Mouse (Mus musculus) adrenal gland, postnatal 25 days (tissue): Measurements from ENCODE around the gene Sh3bp1. TPM values are rescaled to one million over a fixed set of nuclear protein-coding genes. Genes with fewer than 3 reads are reported as not detected.
"Not testable (repeated sequence)": the region's sequence is repeated elsewhere in the genome, so short reads cannot be mapped to it uniquely, and the experiment has no call there.

ENCODE experiments used
- DNase-seq: peaks from one replicate; pipeline ENCODE4 v3.0.0; 2021; ENCODE audit warnings: mixed read lengths
- total RNA-seq: library from RNA; stranded (reverse); gene quantifications from 2 replicates; pipeline ENCODE4 v1.2.3, GENCODE M21; 2021

Gene Sh3bp1
- total RNA-seq, 1 experiment from 2014 or later = 8.8 TPM

GRCm38 (mm10) chr15:78877810-78878390, 21.7 kb upstream of the Sh3bp1 start:
- no peak for DNase-seq

- DNase-seq = not testable (repeated sequence)
These were observed 20.6 kb upstream of the Sh3bp1 start for GRCm38 (mm10) chr15:78878792-78879516.

GRCm38 (mm10) chr15:78880432-78880831, 19.1 kb upstream of the Sh3bp1 start:
- DNase-seq = no peak

- no peak for DNase-seq
These were observed 17.7 kb upstream of the Sh3bp1 start for GRCm38 (mm10) chr15:78881828-78882227.

GRCm38 (mm10) chr15:78889401-78889853, 10.1 kb upstream of the Sh3bp1 start:
- DNase-seq = no peak

- DNase-seq = no peak
These were observed 7.1 kb upstream of the Sh3bp1 start for GRCm38 (mm10) chr15:78892440-78892839.

- DNase-seq = no peak
These were observed 4.8 kb upstream of the Sh3bp1 start for GRCm38 (mm10) chr15:78894726-78895125.

- DNase-seq = no peak
These were observed 3.8 kb upstream of the Sh3bp1 start for GRCm38 (mm10) chr15:78895741-78896140.

GRCm38 (mm10) chr15:78896149-78896548, 3.4 kb upstream of the Sh3bp1 start:
- DNase-seq = no peak

- DNase-seq = no peak
These were observed 2.1 kb upstream of the Sh3bp1 start for GRCm38 (mm10) chr15:78897488-78897887.

- DNase-seq = no peak
These were observed 1.0 kb upstream of the Sh3bp1 start for GRCm38 (mm10) chr15:78898507-78899001.

- no peak for DNase-seq
These were observed 194 bp upstream of the Sh3bp1 start, which contains the start of gene Gm49510 for GRCm38 (mm10) chr15:78899409-78899739. Gm49510 (plus strand) TSS chr15:78899667.

- DNase-seq = no peak
These were observed 1.2 kb downstream of the Sh3bp1 start for GRCm38 (mm10) chr15:78900585-78901421.

GRCm38 (mm10) chr15:78901422-78901789, 1.8 kb downstream of the Sh3bp1 start:
- DNase-seq = no peak

GRCm38 (mm10) chr15:78903243-78903642, 3.7 kb downstream of the Sh3bp1 start:
- peak; percentile 78 for DNase-seq

GRCm38 (mm10) chr15:78908399-78908798, 8.8 kb downstream of the Sh3bp1 start:
- DNase-seq = no peak

- DNase-seq = no peak
These were observed 9.4 kb downstream of the Sh3bp1 start for GRCm38 (mm10) chr15:78908982-78909381.

- no peak for DNase-seq
These were observed 12.5 kb downstream of the Sh3bp1 start for GRCm38 (mm10) chr15:78912040-78912439.

- DNase-seq = peak; percentile 93
These were observed 14.1 kb downstream of the Sh3bp1 start, which contains the start of gene Pdxp for GRCm38 (mm10) chr15:78913632-78914090. Pdxp (plus strand) TSS chr15:78913919.

GRCm38 (mm10) chr15:78914091-78914822, 14.7 kb downstream of the Sh3bp1 start:
- DNase-seq = no peak

GRCm38 (mm10) chr15:78914823-78915659, 15.5 kb downstream of the Sh3bp1 start:
- no peak for DNase-seq
